Mouse (Mus musculus): ENCODE data around the gene Mecom. TPM values are rescaled to one million over a fixed set of nuclear protein-coding genes. Genes with fewer than 3 reads are reported as not detected.

Mecom gene
- polyA plus RNA-seq, 1 experiment from 2014 or later, result 22.4 TPM

DNA sequence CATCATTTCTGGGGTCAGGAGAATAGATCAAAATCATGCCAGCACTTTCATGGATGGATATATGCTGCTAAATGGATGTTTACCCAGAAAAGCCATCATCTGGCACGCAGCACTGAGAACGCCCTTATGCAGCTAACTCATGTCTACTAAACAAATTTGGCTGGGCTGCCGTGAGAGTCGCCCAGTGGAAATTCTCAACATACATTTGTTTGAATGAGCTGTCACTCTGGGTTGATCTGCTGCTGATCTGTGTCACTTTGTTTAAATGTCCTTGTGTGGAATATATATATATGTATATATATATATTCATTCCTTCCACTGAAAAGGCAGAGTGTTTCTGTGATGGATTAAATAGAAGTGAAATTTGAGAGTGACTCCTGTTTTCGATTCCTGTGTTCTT, 290.0 kb downstream of the Mecom start:
- no peak overlapping the region for H3K4me3 ChIP-seq (ENCODE audit: low read depth, low read length)
- H3K4me2 ChIP-seq (replicated peaks; ENCODE audit: low read depth, low read length), result no peak overlapping the region
- H3K36me3 ChIP-seq (ENCODE audit: insufficient read depth, low read length), result no peaks in the 10 kb centered on the region
- no peaks in the 10 kb centered on the region for H3K9me3 ChIP-seq (ENCODE audit: low read length)
- no peak for ATAC-seq
- H3K27ac ChIP-seq (ENCODE audit: low read length), result no peak overlapping the region
- no peak overlapping the region for H3K9ac ChIP-seq (replicated peaks; ENCODE audit: low read depth)
- TF ChIP-seq CTCF (IDR thresholded peaks at IDR 0.05) (no peak), EP300 (IDR thresholded peaks at IDR 0.05) (no peak)
- DNase-seq (ENCODE audit: low spot score), result no peak
- WGBS, result 53% methylated on average over 5 of the region's 5 CpGs
- H3K27me3 ChIP-seq (replicated peaks; ENCODE audit: insufficient read depth, low read length), result no peaks in the 10 kb centered on the region
- peaks cover 8% of the 10 kb centered on the region; the same call in 1 of the 2 replicates for H3K4me1 ChIP-seq (ENCODE audit: insufficient read depth, low read depth, low read length)

DNA sequence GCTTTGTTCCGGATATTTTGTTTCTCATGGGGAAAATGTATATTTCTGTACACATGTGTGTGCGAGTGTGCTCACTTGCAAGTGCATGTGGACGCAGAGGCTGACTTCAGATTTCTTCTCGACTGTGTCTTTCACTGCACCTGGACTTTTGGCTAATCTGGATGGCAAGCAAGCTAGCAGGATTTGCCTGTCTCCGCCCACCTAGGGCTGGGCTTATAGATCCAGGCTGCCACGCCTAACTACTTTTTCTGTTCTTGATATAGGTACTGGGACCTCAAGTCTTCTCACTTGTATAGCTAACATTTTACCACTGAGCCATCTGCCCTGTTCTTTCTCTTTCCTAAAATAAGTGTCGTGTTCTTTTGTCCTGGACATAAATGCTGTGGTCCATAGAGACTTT, 290.9 kb downstream of the Mecom start:
- WGBS, result 78% methylated on average over 7 of the region's 7 CpGs
- no peak overlapping the region for H3K4me3 ChIP-seq (ENCODE audit: low read depth, low read length)
- H3K9ac ChIP-seq (replicated peaks; ENCODE audit: low read depth), result no peak overlapping the region
- DNase-seq (ENCODE audit: low spot score), result no peak
- no peaks in the 10 kb centered on the region for H3K27me3 ChIP-seq (replicated peaks; ENCODE audit: insufficient read depth, low read length)
- H3K9me3 ChIP-seq (ENCODE audit: low read length), result no peaks in the 10 kb centered on the region
- peaks cover 8% of the 10 kb centered on the region; the same call in 1 of the 2 replicates for H3K4me1 ChIP-seq (ENCODE audit: insufficient read depth, low read depth, low read length)
- no peaks in the 10 kb centered on the region for H3K36me3 ChIP-seq (ENCODE audit: insufficient read depth, low read length)
- H3K4me2 ChIP-seq (replicated peaks; ENCODE audit: low read depth, low read length), result no peak overlapping the region
- no peak for ATAC-seq
- H3K27ac ChIP-seq (ENCODE audit: low read length), result no peak overlapping the region
- TF ChIP-seq EP300 (IDR thresholded peaks at IDR 0.05) (no peak), CTCF (IDR thresholded peaks at IDR 0.05) (no peak)

GRCm38 (mm10) chr3:30255828-30256227, 292.0 kb downstream of the Mecom start:
- WGBS, result 80% methylated on average over 5 of the region's 5 CpGs
- H3K4me2 ChIP-seq (replicated peaks; ENCODE audit: low read depth, low read length), result no peak overlapping the region
- ATAC-seq, result no peak

GRCm38 (mm10) chr3:30254451-30254850, 293.4 kb downstream of the Mecom start:
- ATAC-seq (no peak), DNase-seq (ENCODE audit: low spot score) (no peak)
- WGBS, result 37% methylated on average over 7 of the region's 7 CpGs
- Histone ChIP-seq H3K4me1 (ENCODE audit: insufficient read depth, low read depth, low read length) (no peaks in the 10 kb centered on the region), H3K4me2 (replicated peaks; ENCODE audit: low read depth, low read length) (no peak overlapping the region), H3K9ac (replicated peaks; ENCODE audit: low read depth) (no peak overlapping the region), H3K36me3 (ENCODE audit: insufficient read depth, low read length) (no peaks in the 10 kb centered on the region), H3K27me3 (replicated peaks; ENCODE audit: insufficient read depth, low read length) (no peaks in the 10 kb centered on the region), H3K27ac (ENCODE audit: low read length) (no peak overlapping the region), H3K4me3 (ENCODE audit: low read depth, low read length) (no peak overlapping the region), H3K9me3 (ENCODE audit: low read length) (no peaks in the 10 kb centered on the region)
- no peak for TF ChIP-seq EP300 (IDR thresholded peaks at IDR 0.05)
- no peak for TF ChIP-seq CTCF (IDR thresholded peaks at IDR 0.05)

More at GRCm38 (mm10) chr3:30255828-30256227, 292.0 kb downstream of the Mecom start:
- H3K9me3 ChIP-seq (ENCODE audit: low read length), result no peaks in the 10 kb centered on the region
- no peak overlapping the region for H3K27ac ChIP-seq (ENCODE audit: low read length)
- no peak for DNase-seq (ENCODE audit: low spot score)
- no peak for TF ChIP-seq CTCF (IDR thresholded peaks at IDR 0.05)
- no peak for TF ChIP-seq EP300 (IDR thresholded peaks at IDR 0.05)
- no peak overlapping the region for H3K4me3 ChIP-seq (ENCODE audit: low read depth, low read length)
- H3K36me3 ChIP-seq (ENCODE audit: insufficient read depth, low read length), result no peaks in the 10 kb centered on the region
- H3K9ac ChIP-seq (replicated peaks; ENCODE audit: low read depth), result no peak overlapping the region
- no peaks in the 10 kb centered on the region for H3K27me3 ChIP-seq (replicated peaks; ENCODE audit: insufficient read depth, low read length)
- H3K4me1 ChIP-seq (ENCODE audit: insufficient read depth, low read depth, low read length), result 0 out of 2 replicates have a peak, but pooled peaks cover 4% of the 10 kb centered on the region

GRCm38 (mm10) chr3:30253714-30254113, 294.1 kb downstream of the Mecom start:
- DNase-seq (ENCODE audit: low spot score), result no peak
- Histone ChIP-seq H3K9me3 (ENCODE audit: low read length) (no peaks in the 10 kb centered on the region), H3K9ac (replicated peaks; ENCODE audit: low read depth) (no peak overlapping the region), H3K4me1 (ENCODE audit: insufficient read depth, low read depth, low read length) (no peaks in the 10 kb centered on the region), H3K4me2 (replicated peaks; ENCODE audit: low read depth, low read length) (no peak overlapping the region), H3K27me3 (replicated peaks; ENCODE audit: insufficient read depth, low read length) (no peaks in the 10 kb centered on the region), H3K27ac (ENCODE audit: low read length) (no peak overlapping the region), H3K36me3 (ENCODE audit: insufficient read depth, low read length) (no peaks in the 10 kb centered on the region), H3K4me3 (ENCODE audit: low read depth, low read length) (no peak overlapping the region)
- ATAC-seq, result no peak
- no peak for TF ChIP-seq CTCF (IDR thresholded peaks at IDR 0.05)
- TF ChIP-seq EP300 (IDR thresholded peaks at IDR 0.05), result no peak
- WGBS, result 69% methylated on average over 5 of the region's 5 CpGs

DNA sequence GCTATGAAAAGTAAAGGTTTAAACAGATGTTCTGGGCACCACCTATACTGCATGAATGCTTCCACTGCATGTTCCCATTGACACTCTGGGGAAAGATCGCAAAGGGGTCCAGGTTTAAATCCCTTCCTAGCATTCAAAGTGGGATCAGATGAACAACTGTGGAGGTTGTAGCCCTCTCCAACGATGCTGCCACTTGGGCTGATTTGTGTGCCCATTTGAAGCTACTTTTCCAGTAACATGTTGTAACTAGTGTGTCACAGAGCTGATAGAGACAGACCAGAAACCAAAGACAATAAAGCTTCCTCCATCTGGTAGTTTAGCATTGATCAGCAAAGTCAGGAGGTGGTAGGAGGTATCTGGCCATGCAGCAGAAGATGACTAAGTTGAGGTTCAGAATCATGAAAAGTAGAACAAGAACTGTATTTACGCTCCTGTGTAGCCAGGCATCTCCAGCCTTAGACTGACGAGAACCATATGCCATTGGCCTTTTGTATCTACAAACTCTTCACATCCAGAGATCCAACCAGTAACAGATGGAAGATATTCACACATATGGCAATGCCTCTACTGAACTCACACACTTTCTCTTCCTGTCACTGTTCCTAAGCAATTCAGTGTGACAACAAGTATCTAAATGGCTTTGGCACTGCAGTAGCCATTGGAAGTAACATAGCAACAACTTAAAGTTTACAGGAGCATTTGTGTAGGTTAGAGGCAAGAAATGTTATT, 299.0 kb downstream of the Mecom start:
- Histone ChIP-seq H3K9ac (replicated peaks; ENCODE audit: low read depth) (no peak overlapping the region), H3K4me1 (ENCODE audit: insufficient read depth, low read depth, low read length) (peaks cover 16% of the 10 kb centered on the region), H3K4me3 (ENCODE audit: low read depth, low read length) (no peak overlapping the region), H3K27me3 (replicated peaks; ENCODE audit: insufficient read depth, low read length) (no peaks in the 10 kb centered on the region), H3K36me3 (ENCODE audit: insufficient read depth, low read length) (no peaks in the 10 kb centered on the region), H3K27ac (ENCODE audit: low read length) (no peak overlapping the region), H3K9me3 (ENCODE audit: low read length) (no peaks in the 10 kb centered on the region), H3K4me2 (replicated peaks; ENCODE audit: low read depth, low read length) (no peak overlapping the region)
- WGBS, result 78% methylated on average over 4 of the region's 4 CpGs
- no peak; the same call in 1 of the 2 replicates for ATAC-seq
- DNase-seq (ENCODE audit: low spot score), result peak; percentile 40
- no peak for TF ChIP-seq CTCF (IDR thresholded peaks at IDR 0.05)
- no peak for TF ChIP-seq EP300 (IDR thresholded peaks at IDR 0.05)
